Mouse (Mus musculus): ENCODE data around the gene Mfn1. TPM values are rescaled to one million over a fixed set of nuclear protein-coding genes. Genes with fewer than 3 reads are reported as not detected.
A peak's percentile ranks its signal among the peaks of the same experiment; 100 is the strongest.

Mfn1 gene
- polyA plus RNA-seq, 1 experiment from 2014 or later: 25.0 TPM

- no peak overlapping the region for H3K4me2 ChIP-seq (ENCODE audit: low read length)
- WGBS: 41% methylated on average over 1 of the region's 1 CpGs
- H3K9ac ChIP-seq (ENCODE audit: low read length): no peak overlapping the region
- no peak for DNase-seq (ENCODE audit: low spot score)
- no peak overlapping the region for H3K27ac ChIP-seq (ENCODE audit: low read depth, low read length)
- H3K4me1 ChIP-seq (ENCODE audit: control insufficient read depth, insufficient read depth, low read length): no peaks in the 10 kb centered on the region
- no peaks in the 10 kb centered on the region for H3K27me3 ChIP-seq (replicated peaks; ENCODE audit: control insufficient read depth, insufficient read depth, low read length)
- no peak for ATAC-seq
- H3K9me3 ChIP-seq (replicated peaks; ENCODE audit: control insufficient read depth, low read length): no peaks in the 10 kb centered on the region
- no peak overlapping the region for H3K4me3 ChIP-seq (ENCODE audit: low read depth, low read length)
- H3K36me3 ChIP-seq (ENCODE audit: control insufficient read depth, insufficient read depth, low read length): peaks cover 45% of the 10 kb centered on the region
Observed at GRCm38 (mm10) chr3:32537556-32537955, 8.3 kb downstream of the Mfn1 start.

- Histone ChIP-seq H3K36me3 (ENCODE audit: control insufficient read depth, insufficient read depth, low read length) (peaks cover 45% of the 10 kb centered on the region), H3K9me3 (replicated peaks; ENCODE audit: control insufficient read depth, low read length) (no peaks in the 10 kb centered on the region), H3K4me3 (ENCODE audit: low read depth, low read length) (no peak overlapping the region), H3K27me3 (replicated peaks; ENCODE audit: control insufficient read depth, insufficient read depth, low read length) (no peaks in the 10 kb centered on the region), H3K9ac (ENCODE audit: low read length) (no peak overlapping the region), H3K4me2 (ENCODE audit: low read length) (no peak overlapping the region), H3K4me1 (ENCODE audit: control insufficient read depth, insufficient read depth, low read length) (no peaks in the 10 kb centered on the region), H3K27ac (ENCODE audit: low read depth, low read length) (no peak overlapping the region)
- ATAC-seq: no peak
- 95% methylated on average over 5 of the region's 5 CpGs for WGBS
- DNase-seq (ENCODE audit: low spot score): no peak
Observed at GRCm38 (mm10) chr3:32538091-32538490, 8.8 kb downstream of the Mfn1 start.

DNA sequence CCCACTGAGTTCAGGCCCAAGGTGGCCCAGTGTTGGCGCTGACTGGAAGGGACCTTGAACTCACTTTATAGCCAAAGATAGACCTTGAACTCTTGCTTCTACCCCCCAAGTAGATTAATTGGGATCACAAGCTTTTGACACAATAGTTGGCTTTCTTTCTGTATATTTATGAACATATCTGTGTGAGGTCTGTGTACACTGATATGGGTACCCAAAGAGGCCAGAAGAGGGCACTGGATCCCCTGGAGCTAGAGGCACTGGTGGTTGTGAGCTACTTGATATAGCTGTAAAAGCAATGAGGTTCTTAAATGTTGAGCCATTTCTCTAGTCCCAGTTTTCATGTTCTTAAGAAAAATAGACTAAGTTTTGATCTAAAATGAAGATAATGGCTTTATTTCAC, 23.8 kb downstream of the Mfn1 start:
- H3K36me3 ChIP-seq (ENCODE audit: control insufficient read depth, insufficient read depth, low read length): peaks cover 47% of the 10 kb centered on the region
- H3K4me1 ChIP-seq (ENCODE audit: control insufficient read depth, insufficient read depth, low read length): no peaks in the 10 kb centered on the region
- H3K27me3 ChIP-seq (replicated peaks; ENCODE audit: control insufficient read depth, insufficient read depth, low read length): no peaks in the 10 kb centered on the region
- WGBS: 96% methylated on average over 1 of the region's 1 CpGs
- no peaks in the 10 kb centered on the region for H3K9me3 ChIP-seq (replicated peaks; ENCODE audit: control insufficient read depth, low read length)
- no peak overlapping the region for H3K4me2 ChIP-seq (ENCODE audit: low read length)
- no peak overlapping the region for H3K9ac ChIP-seq (ENCODE audit: low read length)
- peak; percentile 32 for DNase-seq (ENCODE audit: low spot score)
- no peak overlapping the region for H3K27ac ChIP-seq (ENCODE audit: low read depth, low read length)
- no peak overlapping the region for H3K4me3 ChIP-seq (ENCODE audit: low read depth, low read length)
- ATAC-seq: no peak

DNA sequence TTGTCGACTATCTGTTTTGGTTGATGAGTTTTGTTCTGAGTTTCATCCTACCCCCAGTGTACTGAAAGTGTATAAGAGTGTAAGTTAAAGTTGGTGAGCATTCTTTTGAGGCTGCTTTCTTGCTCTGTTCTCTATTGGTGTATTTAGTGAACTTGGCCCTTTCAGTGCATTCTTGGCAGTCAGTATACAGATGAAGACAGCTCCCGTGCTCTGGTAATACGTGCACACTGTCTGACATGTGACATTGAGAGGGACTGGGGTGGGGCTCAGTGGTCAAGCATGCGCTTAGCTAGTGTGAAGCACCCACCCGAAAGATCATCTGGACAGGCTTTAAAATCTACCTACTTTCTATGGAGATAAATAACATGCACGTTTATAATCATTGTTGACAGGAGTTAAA, 34.1 kb downstream of the Mfn1 start:
- H3K9me3 ChIP-seq (replicated peaks; ENCODE audit: control insufficient read depth, low read length): no peaks in the 10 kb centered on the region
- WGBS: 89% methylated on average over 6 of the region's 6 CpGs
- no peak overlapping the region for H3K4me2 ChIP-seq (ENCODE audit: low read length)
- H3K4me1 ChIP-seq (ENCODE audit: control insufficient read depth, insufficient read depth, low read length): no peaks in the 10 kb centered on the region
- no peak overlapping the region for H3K4me3 ChIP-seq (ENCODE audit: low read depth, low read length)
- H3K36me3 ChIP-seq (ENCODE audit: control insufficient read depth, insufficient read depth, low read length): peaks cover 58% of the 10 kb centered on the region
- ATAC-seq (no peak), DNase-seq (ENCODE audit: low spot score) (no peak)
- no peaks in the 10 kb centered on the region for H3K27me3 ChIP-seq (replicated peaks; ENCODE audit: control insufficient read depth, insufficient read depth, low read length)
- H3K27ac ChIP-seq (ENCODE audit: low read depth, low read length): no peak overlapping the region
- no peak overlapping the region for H3K9ac ChIP-seq (ENCODE audit: low read length)

- no peak overlapping the region for H3K27ac ChIP-seq (ENCODE audit: low read depth, low read length)
- peaks cover 62% of the 10 kb centered on the region for H3K36me3 ChIP-seq (ENCODE audit: control insufficient read depth, insufficient read depth, low read length)
- H3K9me3 ChIP-seq (replicated peaks; ENCODE audit: control insufficient read depth, low read length): no peaks in the 10 kb centered on the region
- DNase-seq (ENCODE audit: low spot score): no peak
- no peak overlapping the region for H3K4me3 ChIP-seq (ENCODE audit: low read depth, low read length)
- ATAC-seq: no peak
- no peak overlapping the region for H3K4me2 ChIP-seq (ENCODE audit: low read length)
- no peak overlapping the region for H3K9ac ChIP-seq (ENCODE audit: low read length)
- no peaks in the 10 kb centered on the region for H3K27me3 ChIP-seq (replicated peaks; ENCODE audit: control insufficient read depth, insufficient read depth, low read length)
- no peaks in the 10 kb centered on the region for H3K4me1 ChIP-seq (ENCODE audit: control insufficient read depth, insufficient read depth, low read length)
- WGBS: 84% methylated on average over 2 of the region's 2 CpGs
Observed at GRCm38 (mm10) chr3:32573086-32573485, 43.8 kb downstream of the Mfn1 start.

DNA sequence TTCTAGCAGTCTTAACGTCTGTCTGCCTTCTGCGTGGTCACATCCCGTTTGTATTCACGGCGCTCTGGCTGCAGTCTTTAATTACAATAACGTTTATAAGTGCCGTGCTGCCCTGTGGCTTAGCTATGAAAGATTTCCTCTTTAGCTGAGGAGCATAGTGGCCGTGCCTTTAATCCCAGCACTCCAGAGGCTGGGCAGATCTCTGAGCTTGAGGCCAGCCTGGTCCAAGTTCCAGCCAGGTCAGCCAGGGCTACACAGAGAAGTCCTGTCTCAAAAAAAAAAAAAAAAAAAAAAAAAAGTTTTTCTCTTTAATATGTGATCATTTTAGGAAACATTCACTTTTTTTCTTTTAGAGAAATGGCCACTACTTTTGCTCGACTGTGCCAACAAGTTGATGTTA, 44.6 kb downstream of the Mfn1 start:
- no peaks in the 10 kb centered on the region for H3K9me3 ChIP-seq (replicated peaks; ENCODE audit: control insufficient read depth, low read length)
- no peak overlapping the region for H3K4me2 ChIP-seq (ENCODE audit: low read length)
- peaks cover 55% of the 10 kb centered on the region for H3K36me3 ChIP-seq (ENCODE audit: control insufficient read depth, insufficient read depth, low read length)
- no peaks in the 10 kb centered on the region for H3K4me1 ChIP-seq (ENCODE audit: control insufficient read depth, insufficient read depth, low read length)
- H3K27ac ChIP-seq (ENCODE audit: low read depth, low read length): no peak overlapping the region
- DNase-seq (ENCODE audit: low spot score): no peak
- no peak for ATAC-seq
- 25% methylated on average over 9 of the region's 9 CpGs for WGBS
- H3K9ac ChIP-seq (ENCODE audit: low read length): no peak overlapping the region
- no peaks in the 10 kb centered on the region for H3K27me3 ChIP-seq (replicated peaks; ENCODE audit: control insufficient read depth, insufficient read depth, low read length)
- no peak overlapping the region for H3K4me3 ChIP-seq (ENCODE audit: low read depth, low read length)

DNA sequence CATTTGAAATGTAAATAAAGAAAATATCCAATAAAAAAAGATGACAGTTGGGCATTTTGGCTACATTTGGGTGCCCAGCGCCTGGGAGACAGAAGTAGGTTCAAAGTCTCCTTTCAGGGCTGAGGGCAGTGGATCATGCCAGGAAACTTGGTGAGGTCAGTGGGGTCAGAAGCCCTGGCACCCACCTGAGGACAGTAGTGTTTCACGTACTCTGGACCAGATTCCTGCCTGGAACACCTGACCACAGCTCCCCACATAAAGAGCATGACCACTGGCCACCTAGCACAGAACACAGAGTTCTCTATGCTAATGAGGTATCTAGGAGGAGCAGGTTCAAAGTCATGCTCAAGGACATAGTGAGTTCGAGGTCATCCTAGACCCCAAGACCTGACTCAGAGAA, 45.9 kb downstream of the Mfn1 start:
- no peaks in the 10 kb centered on the region for H3K9me3 ChIP-seq (replicated peaks; ENCODE audit: control insufficient read depth, low read length)
- no peaks in the 10 kb centered on the region for H3K27me3 ChIP-seq (replicated peaks; ENCODE audit: control insufficient read depth, insufficient read depth, low read length)
- no peak overlapping the region for H3K4me2 ChIP-seq (ENCODE audit: low read length)
- H3K4me1 ChIP-seq (ENCODE audit: control insufficient read depth, insufficient read depth, low read length): no peaks in the 10 kb centered on the region
- no peak overlapping the region for H3K4me3 ChIP-seq (ENCODE audit: low read depth, low read length)
- 97% methylated on average over 3 of the region's 3 CpGs for WGBS
- peaks cover 47% of the 10 kb centered on the region for H3K36me3 ChIP-seq (ENCODE audit: control insufficient read depth, insufficient read depth, low read length)
- ATAC-seq (no peak), DNase-seq (ENCODE audit: low spot score) (no peak)
- H3K27ac ChIP-seq (ENCODE audit: low read depth, low read length): no peak overlapping the region
- H3K9ac ChIP-seq (ENCODE audit: low read length): no peak overlapping the region

GRCm38 (mm10) chr3:32578772-32579171, 49.5 kb downstream of the Mfn1 start:
- Histone ChIP-seq H3K9ac (ENCODE audit: low read length) (no peak overlapping the region), H3K9me3 (replicated peaks; ENCODE audit: control insufficient read depth, low read length) (no peaks in the 10 kb centered on the region), H3K4me3 (ENCODE audit: low read depth, low read length) (no peak overlapping the region), H3K4me1 (ENCODE audit: control insufficient read depth, insufficient read depth, low read length) (no peaks in the 10 kb centered on the region), H3K4me2 (ENCODE audit: low read length) (no peak overlapping the region), H3K27me3 (replicated peaks; ENCODE audit: control insufficient read depth, insufficient read depth, low read length) (no peaks in the 10 kb centered on the region), H3K27ac (ENCODE audit: low read depth, low read length) (no peak overlapping the region), H3K36me3 (ENCODE audit: control insufficient read depth, insufficient read depth, low read length) (peaks cover 51% of the 10 kb centered on the region)
- DNase-seq (ENCODE audit: low spot score): no peak
- ATAC-seq: no peak
- 90% methylated on average over 5 of the region's 5 CpGs for WGBS

DNA sequence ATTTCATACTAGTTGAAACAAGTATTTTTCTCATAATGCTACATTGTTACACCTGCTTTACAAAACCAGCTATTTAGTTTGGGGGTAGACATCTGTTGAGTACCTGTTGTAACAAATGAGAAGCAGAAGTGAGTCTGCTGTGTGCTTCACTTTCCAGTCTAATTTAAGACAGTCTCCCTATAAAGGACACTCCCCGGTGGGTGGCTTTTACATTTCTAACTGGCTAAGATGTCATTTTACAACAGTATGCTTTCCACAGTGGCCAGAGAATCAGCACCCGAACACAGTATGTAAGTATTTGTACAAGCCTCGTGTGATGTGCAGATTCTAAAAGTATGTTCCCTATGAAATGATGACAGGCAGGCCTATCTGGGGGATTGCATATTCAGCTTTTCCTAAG, 51.5 kb downstream of the Mfn1 start:
- 89% methylated on average over 3 of the region's 3 CpGs for WGBS
- DNase-seq (ENCODE audit: low spot score): no peak
- Histone ChIP-seq H3K4me1 (ENCODE audit: control insufficient read depth, insufficient read depth, low read length) (no peaks in the 10 kb centered on the region), H3K27me3 (replicated peaks; ENCODE audit: control insufficient read depth, insufficient read depth, low read length) (no peaks in the 10 kb centered on the region), H3K36me3 (ENCODE audit: control insufficient read depth, insufficient read depth, low read length) (peaks cover 45% of the 10 kb centered on the region), H3K4me2 (ENCODE audit: low read length) (no peak overlapping the region), H3K9ac (ENCODE audit: low read length) (no peak overlapping the region), H3K4me3 (ENCODE audit: low read depth, low read length) (no peak overlapping the region), H3K9me3 (replicated peaks; ENCODE audit: control insufficient read depth, low read length) (no peaks in the 10 kb centered on the region), H3K27ac (ENCODE audit: low read depth, low read length) (no peak overlapping the region)
- ATAC-seq: no peak

All from forebrain, embryonic 14.5 days (tissue).